Mouse (Mus musculus) forebrain, embryonic 16.5 days (tissue): ENCODE measurements around the gene Babam2. TPM values are rescaled to one million over a fixed set of nuclear protein-coding genes. Genes with fewer than 3 reads are reported as not detected.

Experiments used
- microRNA-seq: library from miRNA; unstranded; fragments of <30 nt; microRNA quantifications from one replicate; pipeline ENCODE4, GENCODE M21; 2017
- polyA plus RNA-seq: library from polyadenylated mRNA; unstranded; fragments of >200 nt; fragmentation: Nextera tagmentation; extraction: Ambion mirVana; gene quantifications from 2 replicates; pipeline ENCODE4 v1.2.1, GENCODE M21; 2015

Gene Babam2
- polyA plus RNA-seq, 1 experiment from 2014 or later, result 53.5 TPM

Small RNA genes within 50 kb of the gene (microRNA-seq; reads per million reads assigned to microRNA genes)
- gene Mir3473e, result not detected

Other genes starting within 250 kb of the Babam2 start
- gene Zfp512, start 245.3 kb upstream of the Babam2 start, polyA plus RNA-seq, result 127 and 138 TPM in 2 replicates
- gene 4930548H24Rik, start 211.9 kb upstream of the Babam2 start, polyA plus RNA-seq, result not detected in 2 replicates
- gene Gpn1, start 202.9 kb upstream of the Babam2 start, polyA plus RNA-seq, result 86.6 and 86.8 TPM in 2 replicates
- gene Slc4a1ap, start 170.7 kb upstream of the Babam2 start, polyA plus RNA-seq, result 29.7 and 32.7 TPM in 2 replicates
- gene Supt7l, start 169.9 kb upstream of the Babam2 start, polyA plus RNA-seq, result 28.5 and 29.4 TPM in 2 replicates
- 196 and 213 TPM in 2 replicates for gene Mrpl33, start 100.7 kb upstream of the Babam2 start, polyA plus RNA-seq
- gene Rbks, start 57 bp upstream of the Babam2 start, polyA plus RNA-seq, result 2.3 and 2.7 TPM in 2 replicates